Mouse (Mus musculus) spleen, postnatal 10 days (tissue): ENCODE measurements around the gene Plod2.

ENCODE experiments used
- DNase-seq, 2 experiments: peaks; one replicate each; pipeline ENCODE4 v3.0.0; 2021 to 2022; ENCODE audit warnings: low spot score in 2 of 2

The Plod2 gene

GRCm38 (mm10) chr9:92601551-92601950, 59.5 kb downstream of the Plod2 start:
- no peak for DNase-seq

- no peak for DNase-seq
Observed at GRCm38 (mm10) chr9:92603541-92603940, 61.5 kb downstream of the Plod2 start.

DNA sequence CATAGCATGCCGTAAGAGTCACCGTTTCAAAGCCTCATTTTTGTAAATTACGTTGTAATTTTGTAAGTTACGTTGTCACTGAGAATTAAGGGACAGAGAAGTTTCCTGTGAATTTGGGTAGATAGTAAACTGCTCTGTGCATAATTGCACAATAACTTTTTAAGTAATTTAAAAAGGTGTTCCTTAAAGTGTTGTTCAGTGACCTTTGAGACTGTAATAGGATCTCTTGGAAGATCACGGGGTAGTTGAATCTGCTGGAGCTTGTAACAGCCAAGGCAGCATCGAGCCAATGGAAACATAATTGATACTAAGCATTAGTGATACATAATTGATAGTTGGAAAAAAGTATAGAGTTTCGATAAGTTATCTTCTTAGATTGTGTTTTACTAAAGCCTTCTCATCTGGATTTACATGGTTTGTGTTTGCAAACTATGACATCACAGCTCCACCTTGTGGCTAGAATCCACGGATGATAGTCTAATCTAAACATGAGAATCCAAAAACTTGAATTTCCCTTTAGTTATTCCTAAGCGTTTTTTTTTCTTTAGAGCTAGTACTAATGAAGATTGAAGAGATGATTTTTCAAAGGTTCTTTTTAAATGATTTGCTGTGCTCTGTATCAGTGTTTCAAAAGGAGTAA, 68.7 kb downstream of the Plod2 start:
- peak in 1 of 2 experiments; percentile 28 for DNase-seq

GRCm38 (mm10) chr9:92612641-92613040, 70.6 kb downstream of the Plod2 start:
- no peak for DNase-seq

GRCm38 (mm10) chr9:92613206-92613605, 71.2 kb downstream of the Plod2 start:
- DNase-seq, result no peak

GRCm38 (mm10) chr9:92616418-92616817, 74.4 kb downstream of the Plod2 start:
- DNase-seq, result no peak

DNA sequence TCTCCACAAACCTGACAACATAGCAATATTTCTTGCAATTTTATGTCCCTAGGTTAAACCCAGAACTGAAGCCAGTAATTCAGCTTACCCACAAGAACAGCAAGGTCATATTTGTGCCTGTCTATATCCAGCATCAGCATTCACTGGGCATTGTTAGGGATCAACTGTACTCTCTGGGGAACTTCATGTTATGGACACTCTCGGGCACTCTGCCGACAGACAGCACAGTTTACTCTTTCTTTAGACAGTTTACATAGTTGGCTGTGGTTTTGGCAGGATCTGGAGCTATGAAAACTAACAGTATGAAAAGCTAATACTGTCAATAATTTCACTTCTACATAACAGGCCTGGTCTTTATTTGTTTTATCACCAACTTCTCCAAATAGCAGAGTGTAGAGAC, 75.4 kb downstream of the Plod2 start:
- no peak for DNase-seq

DNA sequence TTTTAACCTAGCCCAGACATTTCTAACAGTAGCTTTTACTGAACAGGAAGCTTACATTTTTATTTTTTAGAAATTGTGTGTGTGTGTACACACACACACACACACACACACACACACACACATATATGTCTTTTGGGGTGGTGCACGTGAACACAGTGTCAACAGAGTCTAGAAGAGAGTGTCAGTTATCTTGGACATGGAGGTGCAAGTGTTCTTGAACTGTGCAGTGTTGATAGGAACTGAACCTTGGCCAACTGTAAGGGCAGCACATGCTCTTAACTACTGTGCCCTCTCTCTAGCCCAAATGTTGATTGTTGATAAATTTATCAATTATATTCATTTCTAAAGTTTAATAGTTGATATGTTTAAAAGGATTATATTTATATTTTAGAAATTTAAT, 78.1 kb downstream of the Plod2 start:
- no peak for DNase-seq

GRCm38 (mm10) chr9:92621246-92621645, 79.2 kb downstream of the Plod2 start:
- DNase-seq, result no peak

DNA sequence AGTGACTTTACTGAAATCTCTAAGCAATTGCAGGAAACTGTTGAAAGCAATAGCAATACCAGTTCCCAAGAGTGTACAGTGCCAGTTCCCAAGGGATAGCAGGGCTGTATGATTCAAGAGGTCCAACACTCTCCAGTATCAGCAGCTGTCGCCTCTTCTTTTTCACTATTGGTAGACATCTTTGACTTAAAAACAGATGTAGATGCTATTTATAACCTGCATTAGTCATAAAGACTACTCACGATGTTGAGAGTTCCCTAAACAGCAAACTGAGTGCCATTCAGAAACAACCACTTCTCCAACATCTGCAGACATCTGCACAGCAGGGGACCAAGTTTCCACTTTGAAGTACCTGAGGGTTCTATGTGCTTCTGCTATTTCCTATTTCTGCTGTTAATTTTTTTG, 79.9 kb downstream of the Plod2 start:
- no peak for DNase-seq

DNA sequence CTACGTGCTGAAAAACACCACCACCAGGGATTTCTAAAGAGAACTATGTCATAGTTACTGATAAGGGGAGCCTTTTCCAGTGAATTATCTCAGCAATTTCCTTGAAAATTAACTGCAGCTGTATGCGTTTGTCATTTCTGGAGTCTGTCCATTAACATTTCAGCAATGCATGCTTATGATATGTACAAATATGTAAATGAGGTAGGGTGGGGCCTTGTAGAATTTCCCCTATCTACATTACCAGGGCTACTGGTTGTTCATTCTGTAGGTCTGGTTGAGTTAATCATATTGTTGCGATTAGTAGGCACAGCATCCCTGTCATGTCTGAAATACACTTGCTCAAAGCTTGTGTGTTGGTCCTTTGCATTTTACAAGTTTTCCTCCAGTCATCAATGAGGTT, 92.8 kb downstream of the Plod2 start:
- DNase-seq, result no peak

- DNase-seq, result no peak
Observed at GRCm38 (mm10) chr9:92639200-92639897, 97.3 kb downstream of the Plod2 start.

DNA sequence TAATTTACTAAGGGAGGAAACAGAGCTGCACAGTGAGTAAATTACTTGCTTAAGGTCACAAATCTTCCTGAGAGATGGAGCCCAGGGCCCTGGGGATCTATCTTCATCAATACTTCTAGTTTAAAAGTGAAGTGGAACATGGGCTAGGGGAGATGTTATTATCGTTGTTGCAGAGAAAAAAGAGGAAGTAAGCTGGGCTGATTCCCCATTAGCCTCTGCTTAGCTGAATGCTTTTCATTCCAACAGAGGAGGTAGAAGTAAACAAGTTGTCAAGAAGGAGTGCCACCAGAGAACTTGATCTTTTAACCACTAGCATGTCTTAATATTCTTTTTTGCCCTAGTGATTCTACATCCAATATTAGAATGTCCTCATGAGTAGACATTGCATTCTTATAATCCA, 99.7 kb downstream of the Plod2 start:
- no peak for DNase-seq
